Comparison of ENCODE assay signal across 8 mouse cellular contexts in genomic region chr3:89228836-89229235, GRCm38 (mm10). TPM values are rescaled to one million over a fixed set of nuclear protein-coding genes. Genes with fewer than 3 reads are reported as not detected.
A peak's percentile ranks its signal among the peaks of the same experiment; 100 is the strongest.
DNase-seq lines count a peak whose midpoint lies in the region; ATAC-seq lines count a peak whose summit lies in the region.

Gene Muc1 (plus strand): TSS chr3:89229057.

- 22% methylated on average over 10 of the region's 10 CpGs for whole genome bisulfite sequencing in heart, embryonic 11.5 days (ENCODE audit: insufficient replicate concordance)
- 24% methylated on average over 10 of the region's 10 CpGs for WGBS in forebrain, embryonic 10.5 days
- WGBS in midbrain, embryonic 12.5 days = 27% methylated on average over 10 of the region's 10 CpGs

- peak within 1 kb of the TSS; percentile 73 for H3K4me2 ChIP-seq in heart, embryonic 11.5 days
- peak within 1 kb of the TSS; percentile 93 for H3K4me2 ChIP-seq in midbrain, embryonic 12.5 days (replicated peaks)

- 0 out of 2 replicates have a peak within 1 kb of the TSS, but pooled peaks have one; percentile 6 for H3K27ac ChIP-seq in heart, embryonic 11.5 days (ENCODE audit: low read depth, low read length)
- peak within 1 kb of the TSS; percentile 99 for H3K27ac ChIP-seq in forebrain, embryonic 10.5 days
- peak within 1 kb of the TSS; percentile 98 for H3K27ac ChIP-seq in midbrain, embryonic 12.5 days (replicated peaks)

- H3K27me3 ChIP-seq in heart, embryonic 11.5 days (ENCODE audit: control insufficient read depth, insufficient read depth, low read length) = peaks cover 37% of the 10 kb centered on the region
- H3K27me3 ChIP-seq in forebrain, embryonic 10.5 days (ENCODE audit: poor library complexity, severe bottlenecking) = peaks cover 43% of the 10 kb centered on the region
- H3K27me3 ChIP-seq in midbrain, embryonic 12.5 days = no peaks in the 10 kb centered on the region

- no peak for ATAC-seq in heart, embryonic 11.5 days (replicated peaks; ENCODE audit: insufficient number of reproducible peaks, low FRiP score, low TSS enrichment)
- ATAC-seq in midbrain, embryonic 12.5 days (ENCODE audit: low FRiP score, low read depth) = no peak
- ATAC-seq in monocyte, adult 5-6 weeks (replicated peaks; ENCODE audit: insufficient number of reproducible peaks, low FRiP score, low TSS enrichment, poor library complexity, severe bottlenecking) = no peak

- no peak for DNase-seq in heart, postnatal 14 days
- no peak for DNase-seq in forebrain, embryonic 10.5 days (ENCODE audit: extremely low spot score, low spot score)
- peak; percentile 52 to 77 for DNase-seq in kidney, postnatal 25 days
- DNase-seq in retina, postnatal 1 day = no peak
- no peak for DNase-seq in adrenal gland, postnatal 36 days

- intact Hi-C loops in heart, postnatal 14 days (cut with DNase I) = no loop called here

- no peaks in the 10 kb centered on the region for H3K36me3 ChIP-seq in heart, embryonic 11.5 days (ENCODE audit: control insufficient read depth, insufficient read depth, low read length)
- H3K36me3 ChIP-seq in forebrain, embryonic 10.5 days (replicated peaks) = peaks cover 43% of the 10 kb centered on the region
- H3K36me3 ChIP-seq in midbrain, embryonic 12.5 days = peaks cover 12% of the 10 kb centered on the region

- peak within 1 kb of the TSS; percentile 58; the same call in 1 of the 2 replicates for H3K9ac ChIP-seq in heart, embryonic 11.5 days (ENCODE audit: low read depth, low read length)
- peak within 1 kb of the TSS; percentile 93; the same call in 1 of the 2 replicates for H3K9ac ChIP-seq in midbrain, embryonic 12.5 days (replicated peaks)

- H3K9me3 ChIP-seq in heart, embryonic 11.5 days (replicated peaks; ENCODE audit: control insufficient read depth, low read length) = no peaks in the 10 kb centered on the region
- H3K9me3 ChIP-seq in forebrain, embryonic 10.5 days = no peaks in the 10 kb centered on the region
- no peaks in the 10 kb centered on the region for H3K9me3 ChIP-seq in midbrain, embryonic 12.5 days

- H3K4me1 ChIP-seq in heart, embryonic 11.5 days (ENCODE audit: control insufficient read depth, insufficient read depth, low read length) = peaks cover 9% of the 10 kb centered on the region; the same call in 1 of the 2 replicates
- H3K4me1 ChIP-seq in forebrain, embryonic 10.5 days = peaks cover 78% of the 10 kb centered on the region
- peaks cover 50% of the 10 kb centered on the region for H3K4me1 ChIP-seq in midbrain, embryonic 12.5 days

- H3K4me3 ChIP-seq in heart, embryonic 11.5 days (ENCODE audit: low read depth, low read length) = peak within 1 kb of the TSS; percentile 49
- peak within 1 kb of the TSS; percentile 91 for H3K4me3 ChIP-seq in forebrain, embryonic 10.5 days
- H3K4me3 ChIP-seq in midbrain, embryonic 12.5 days = peak within 1 kb of the TSS; percentile 77

RNA-seq across cellular contexts. Expression of gene Muc1, which starts in this region (rescaled TPM):
- 0.21 and 0.53 TPM in 2 replicates for polyA plus RNA-seq in heart, embryonic 11.5 days (2014; fragmentation: Nextera tagmentation; extraction: Ambion mirVana)
- under 1 TPM; 0.22 to 0.98 TPM for total RNA-seq in heart, postnatal 14 days (2021)
- 1.7 and 1.8 TPM in 2 replicates for polyA plus RNA-seq in forebrain, embryonic 10.5 days (2016; fragmentation: Nextera tagmentation; extraction: Ambion mirVana)
- polyA plus RNA-seq in midbrain, embryonic 12.5 days (2016; fragmentation: Nextera tagmentation; extraction: Ambion mirVana) = 3.8 and 5.2 TPM in 2 replicates
- 0.85 to 2.2 TPM (median 0.86 TPM) in 3 replicates for total RNA-seq in monocyte, adult 5-6 weeks (2017)
- total RNA-seq in adrenal gland, postnatal 36 days (2021) = under 1 TPM in 1 of 2 experiments, not detected in 1; 0.56 TPM

Comparison
In these comparisons a context has a peak if more than half of its experiments do, and no peak if none do; other contexts are left out.
1. H3K27ac ChIP-seq: peak in every context shown above with its lines; median percentile 99 in forebrain, embryonic 10.5 days; 98 in midbrain, embryonic 12.5 days; 6 in heart, embryonic 11.5 days.
2. DNase-seq: peak in kidney, postnatal 25 days (2 of 2); none in heart, postnatal 14 days (0 of 2), forebrain, embryonic 10.5 days (single experiment), retina, postnatal 1 day (single experiment) and adrenal gland, postnatal 36 days (0 of 2).
3. Peak in every context shown above with its lines, with median percentiles within 50 percentile points of each other: H3K4me3 ChIP-seq.